Mouse (Mus musculus): Measurements from ENCODE around the gene Etv6.
"Not testable (repeated sequence)": the region's sequence is repeated elsewhere in the genome, so short reads cannot be mapped to it uniquely, and the experiment has no call there.

Etv6 gene

DNA sequence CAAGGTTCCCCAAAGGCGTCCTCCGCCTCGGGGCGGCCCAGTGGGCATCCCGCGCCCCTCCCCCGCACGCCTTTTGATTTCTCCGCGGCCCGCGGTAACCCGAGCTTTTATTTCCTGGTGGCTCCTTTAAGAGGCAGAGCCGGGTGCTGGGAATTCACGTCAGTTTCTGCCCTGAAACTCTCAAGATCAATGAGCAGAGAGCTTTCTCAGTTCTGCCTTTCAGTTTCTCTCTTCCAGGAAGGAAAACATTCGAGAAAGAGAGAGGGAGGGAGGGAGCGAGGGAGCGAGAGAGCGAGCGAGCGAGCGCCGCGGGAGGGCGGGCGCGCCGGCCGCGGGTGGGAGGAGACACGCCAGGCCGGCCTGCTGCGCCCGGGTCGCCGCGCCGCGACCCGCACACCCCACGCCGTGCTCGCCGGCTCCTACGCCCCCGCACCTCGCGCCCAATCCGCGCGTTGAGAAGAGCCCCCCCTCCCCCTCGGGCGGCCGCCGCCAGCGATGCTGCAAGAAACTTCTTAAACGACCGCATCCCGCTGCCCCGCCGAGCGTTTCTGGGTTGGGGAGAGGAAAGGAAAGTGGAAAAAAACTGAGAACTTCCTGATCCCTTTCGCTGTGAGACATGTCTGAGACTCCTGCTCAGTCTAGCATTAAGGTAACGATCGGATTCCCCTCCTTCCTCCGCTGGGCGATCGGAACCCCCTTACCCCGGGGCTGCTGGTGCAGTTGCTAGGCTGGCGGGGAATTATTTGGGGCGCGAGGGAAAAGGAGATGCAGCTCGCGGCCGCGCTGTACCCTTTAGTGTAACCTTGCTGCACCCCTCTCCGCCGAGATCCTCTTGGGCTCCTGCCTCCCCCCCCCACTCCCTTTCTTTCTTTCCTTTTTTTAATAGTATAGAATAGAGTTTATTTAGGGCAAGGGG, at the start of gene Etv6:
Gene Etv6 (plus strand): TSS at position 211 of the 916 bp plus-strand sequence.
- DNase-seq = peak; percentile 85 to 86

DNA sequence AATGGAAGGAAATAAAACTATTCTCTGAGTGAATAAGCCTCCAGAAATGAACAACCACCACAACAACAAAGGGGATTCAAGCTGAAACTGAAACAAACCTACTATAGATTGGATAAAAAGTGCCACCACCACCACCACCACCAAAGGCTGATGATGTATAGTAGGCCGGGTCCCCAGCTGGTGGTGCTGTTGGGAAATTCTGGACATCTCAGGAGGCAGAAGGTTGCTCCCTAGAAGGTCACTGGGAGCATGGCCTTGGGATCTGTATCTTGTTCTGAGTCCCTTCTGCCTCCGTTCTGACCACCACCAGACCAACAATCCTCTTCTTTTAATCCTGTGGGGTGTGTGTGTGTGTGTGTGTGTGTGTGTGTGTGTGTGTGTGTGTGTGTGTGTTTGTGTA, 49.3 kb upstream of the Etv6 start:
- peak; percentile 9 to 49 for DNase-seq

DNA sequence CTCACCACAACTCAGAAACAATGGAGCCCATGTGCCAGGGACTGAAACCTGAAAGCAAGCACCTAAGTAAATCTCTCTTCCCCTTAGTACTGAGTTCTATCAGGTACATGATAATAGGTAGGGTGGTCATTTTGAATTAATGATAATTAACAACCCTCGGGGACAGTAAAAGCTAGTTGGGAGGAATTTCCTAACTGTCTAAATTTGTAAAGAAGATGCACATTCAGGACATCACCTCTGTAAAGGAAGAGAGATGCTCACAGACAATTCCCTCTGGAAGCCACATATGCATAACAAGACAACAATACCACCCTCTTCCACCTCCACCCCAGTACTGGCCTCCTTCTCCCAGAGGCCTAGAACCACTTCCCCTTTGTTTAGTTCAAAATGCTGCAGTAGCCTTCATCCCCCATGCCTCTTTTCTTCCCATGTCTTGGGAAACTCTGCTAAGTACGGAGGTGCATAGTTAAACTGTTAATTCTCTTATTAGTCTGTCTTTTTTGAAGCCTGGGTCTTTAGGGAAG, 48.4 kb upstream of the Etv6 start:
- no peak for DNase-seq

DNA sequence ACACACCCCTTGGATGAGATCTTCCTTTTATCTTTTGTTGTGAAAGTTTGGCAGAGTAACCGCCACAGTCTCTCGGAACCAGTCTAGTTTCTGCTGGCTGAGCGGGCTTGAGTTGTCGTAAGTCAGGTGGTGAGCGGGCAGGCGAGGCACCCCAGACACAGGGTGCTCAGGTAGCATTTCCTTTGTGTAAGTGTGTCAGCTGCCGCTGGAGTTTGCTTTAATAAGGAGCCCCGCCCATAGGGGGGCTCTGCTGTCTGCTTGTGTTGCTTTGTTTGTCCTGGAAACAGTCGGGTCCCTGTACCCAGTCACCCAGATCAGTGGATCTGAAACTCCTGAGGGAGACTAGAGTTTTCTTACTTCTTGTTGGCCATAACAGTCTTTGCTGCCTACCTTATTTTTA, 47.5 kb upstream of the Etv6 start:
- no peak for DNase-seq

DNA sequence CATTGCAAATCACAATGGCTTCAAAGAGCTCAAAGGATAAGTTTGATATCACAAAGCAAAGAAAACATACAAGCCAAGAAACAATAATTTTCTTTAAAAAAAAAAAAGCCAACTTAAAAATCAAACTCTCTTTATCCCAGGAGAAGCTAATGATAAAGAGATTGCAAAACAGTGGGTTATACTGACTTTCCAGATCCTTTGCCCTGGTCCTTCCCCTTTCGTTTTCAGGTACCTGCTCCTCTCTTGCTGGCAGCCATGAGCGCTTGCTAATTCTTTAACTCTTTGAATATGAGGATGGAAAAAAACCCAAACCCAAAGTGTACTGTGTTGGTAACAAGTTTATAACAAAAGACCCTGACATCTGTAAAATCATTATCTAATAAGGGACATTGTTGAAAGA, 38.0 kb upstream of the Etv6 start:
- no peak for DNase-seq

DNA sequence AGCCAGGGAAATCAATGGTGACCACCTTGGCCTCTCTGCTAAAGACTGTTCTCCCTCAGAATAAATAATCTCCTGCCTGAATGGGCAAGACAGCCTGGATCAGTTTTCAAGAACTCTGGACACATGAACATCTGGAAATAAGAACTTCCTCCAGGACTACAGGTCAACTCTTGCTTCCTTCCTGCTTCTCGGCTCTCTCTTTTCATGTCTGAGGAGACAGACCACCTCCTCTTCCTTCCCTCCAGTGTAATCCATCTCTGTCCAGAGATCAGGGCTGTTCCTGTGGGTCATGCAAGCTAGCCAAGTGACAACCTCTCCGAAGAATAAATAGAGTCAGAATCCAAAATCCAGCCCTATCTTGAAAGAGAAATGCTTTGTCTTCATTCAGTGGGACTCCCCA, 37.6 kb upstream of the Etv6 start:
- peak; percentile 12 to 41 for DNase-seq

DNA sequence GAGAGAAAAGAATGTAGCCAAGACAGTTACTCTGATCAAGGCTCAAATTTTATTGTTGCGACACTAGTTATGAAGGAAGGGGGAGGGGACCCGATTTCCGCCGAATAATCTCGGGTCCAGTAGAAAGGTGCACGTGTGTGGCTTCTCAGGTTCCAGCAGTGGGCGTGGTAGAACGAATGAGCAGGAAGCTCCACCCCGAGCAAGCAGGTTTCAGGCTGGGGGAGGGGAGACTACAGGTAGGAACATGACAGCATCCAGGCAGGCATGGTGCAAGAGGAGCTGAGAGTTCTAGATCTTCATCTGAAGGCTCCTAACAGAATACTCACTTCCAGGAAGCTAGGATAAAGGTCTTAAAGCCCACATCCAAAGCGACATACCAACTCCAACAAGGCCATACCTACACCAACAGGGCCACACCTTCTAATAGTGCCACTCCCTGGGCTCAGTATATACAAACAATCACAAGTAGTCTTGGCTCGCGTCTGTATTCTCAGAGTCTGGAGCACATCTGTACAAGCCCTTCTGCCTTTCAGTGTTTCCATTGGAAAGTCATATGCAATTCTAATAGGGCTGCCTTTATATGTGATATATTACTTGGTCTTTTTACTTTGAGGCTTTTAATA, 20.9 kb upstream of the Etv6 start:
- not testable (repeated sequence) for DNase-seq

DNA sequence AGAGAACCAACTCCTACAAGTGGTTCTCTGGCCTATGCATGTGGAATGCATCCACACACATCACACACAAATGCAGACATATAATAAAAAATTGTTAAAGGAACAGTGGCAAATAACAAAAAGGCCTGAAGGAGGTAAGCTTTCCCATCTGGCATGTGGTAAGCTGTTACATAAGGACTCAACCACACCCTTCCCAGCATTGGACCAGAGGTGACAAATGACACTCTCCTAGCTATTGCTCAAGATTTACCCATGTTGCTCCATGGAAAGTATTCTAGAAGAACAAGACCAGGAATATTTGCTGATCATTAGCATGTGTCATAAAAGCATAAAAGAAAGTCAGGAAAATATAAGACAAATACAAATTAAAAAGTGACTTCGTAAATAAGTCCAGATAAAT, 16.7 kb upstream of the Etv6 start:
- DNase-seq = no peak

DNA sequence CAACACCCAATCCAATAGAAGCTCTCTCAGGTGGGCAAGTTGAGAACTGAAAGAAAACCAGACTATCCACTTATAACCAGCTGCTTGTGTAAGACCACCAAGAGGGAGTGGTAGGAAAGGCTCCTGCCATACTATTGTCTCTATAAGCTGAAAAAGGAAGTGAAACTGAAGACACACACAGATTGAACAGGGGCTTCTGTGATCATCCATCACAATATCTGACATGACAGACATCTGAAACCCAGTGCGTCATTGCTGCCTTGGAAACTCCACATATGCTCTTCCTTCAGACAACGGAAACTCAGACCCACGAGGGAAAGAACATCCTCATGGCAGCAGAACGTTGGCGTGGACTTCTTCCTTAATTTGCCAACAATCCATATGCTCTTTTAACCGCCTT, 14.7 kb upstream of the Etv6 start:
- no peak for DNase-seq

DNA sequence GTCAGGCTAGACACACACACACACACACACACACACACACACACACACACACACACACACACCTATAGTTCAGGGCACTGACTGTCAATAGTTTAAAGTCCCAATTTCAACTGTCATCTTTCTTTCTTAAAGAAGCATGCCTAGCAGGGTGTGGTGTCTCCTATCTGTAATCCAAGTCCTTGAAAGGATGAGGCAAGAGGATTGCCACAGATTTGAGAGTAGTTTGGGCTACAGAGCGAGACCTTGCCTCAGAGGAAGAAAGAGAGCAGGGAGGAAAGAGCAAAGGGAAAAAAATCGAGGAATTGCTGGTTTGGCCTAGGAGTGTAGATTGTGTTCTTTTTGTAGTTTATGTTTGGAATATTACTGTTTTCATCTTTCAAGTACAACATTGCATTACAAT, 9.2 kb upstream of the Etv6 start:
- no peak for DNase-seq

DNA sequence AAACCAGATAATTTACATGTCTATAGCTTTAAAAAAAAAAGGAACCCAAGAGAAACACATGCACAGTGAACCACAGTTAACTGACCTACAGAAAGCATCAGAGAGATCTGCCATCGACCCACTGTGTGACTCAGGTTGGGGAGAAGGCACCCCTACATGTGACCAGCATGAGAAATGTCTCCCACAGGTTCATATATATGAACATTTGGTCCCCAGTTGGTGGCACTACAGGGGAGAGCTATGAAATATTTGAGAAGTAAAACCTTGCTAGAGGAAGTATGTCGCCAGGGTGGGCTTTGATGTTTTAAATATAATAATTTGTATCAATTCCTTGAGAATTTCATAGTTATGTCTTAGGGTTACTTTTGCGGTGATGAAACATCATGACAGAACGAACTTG, 8.5 kb upstream of the Etv6 start:
- DNase-seq = no peak

DNA sequence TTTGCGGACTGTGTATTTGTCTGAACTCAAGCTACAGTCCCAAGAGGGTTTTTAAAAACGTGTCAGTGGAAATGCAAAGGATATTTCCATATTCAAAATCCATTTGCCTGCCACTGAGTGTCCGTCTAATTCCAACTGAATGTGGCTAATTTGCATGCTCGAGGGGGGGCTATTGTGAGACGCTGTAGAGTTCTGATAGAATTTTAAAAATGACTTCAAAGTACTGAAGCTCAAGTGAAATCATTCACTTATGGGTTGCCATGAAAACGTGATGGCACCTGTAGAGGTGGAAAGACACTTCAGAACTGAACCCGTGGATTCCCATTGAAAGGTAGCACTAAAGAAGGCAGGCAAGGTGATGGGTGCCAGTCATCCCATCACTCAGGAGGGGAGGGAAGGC, 3.0 kb upstream of the Etv6 start:
- no peak for DNase-seq

DNA sequence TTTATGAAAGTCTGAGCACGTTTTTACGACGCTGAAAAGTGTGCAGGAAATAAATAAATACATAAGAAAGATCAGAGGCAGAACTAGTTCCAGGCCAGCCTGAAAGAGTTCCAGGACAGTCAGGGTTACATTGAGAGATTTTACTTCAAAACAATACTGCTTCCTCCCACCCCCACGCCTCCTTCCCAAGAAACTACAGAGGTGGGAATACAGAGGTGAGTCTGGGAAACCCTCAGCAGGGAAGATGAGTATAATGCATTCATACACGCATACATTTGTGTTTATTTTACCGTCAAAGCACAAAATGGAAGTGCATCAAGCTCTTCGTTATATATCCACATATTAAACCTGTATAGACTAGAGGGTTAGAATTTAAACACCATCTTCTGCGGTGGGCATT, 1.1 kb upstream of the Etv6 start:
- peak in 1 of 2 experiments; percentile 35 for DNase-seq

DNA sequence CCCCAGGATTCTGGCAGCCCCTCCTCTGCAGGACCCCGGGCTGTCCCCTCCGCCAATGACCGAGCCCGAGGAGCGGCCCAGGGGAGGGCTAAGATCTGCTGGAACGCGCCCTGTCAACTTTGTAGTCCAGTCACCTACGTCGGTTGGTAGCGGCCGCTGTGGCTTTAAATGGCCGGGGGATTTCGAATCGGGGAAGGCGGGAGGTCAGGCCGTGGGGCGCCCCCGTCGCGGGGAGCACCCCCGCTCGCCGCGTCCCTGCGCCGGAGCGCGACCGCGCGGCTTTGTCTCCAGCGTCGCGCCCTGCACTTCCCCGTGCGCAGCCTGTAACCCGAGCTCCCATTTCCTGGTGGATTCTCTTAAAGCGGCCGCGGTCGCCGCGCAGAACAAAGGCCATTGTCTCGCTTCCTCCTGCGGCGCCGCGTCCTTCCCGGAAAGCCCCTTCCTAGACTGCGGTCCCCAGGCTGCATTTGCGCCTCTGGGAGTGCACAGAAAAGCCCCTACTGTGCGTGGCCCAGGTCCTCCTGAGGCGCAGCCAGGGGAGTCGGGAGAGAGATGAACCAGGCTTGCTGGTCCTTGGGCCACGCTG, 503 bp upstream of the Etv6 start:
- DNase-seq = peak; percentile 83 to 84

DNA sequence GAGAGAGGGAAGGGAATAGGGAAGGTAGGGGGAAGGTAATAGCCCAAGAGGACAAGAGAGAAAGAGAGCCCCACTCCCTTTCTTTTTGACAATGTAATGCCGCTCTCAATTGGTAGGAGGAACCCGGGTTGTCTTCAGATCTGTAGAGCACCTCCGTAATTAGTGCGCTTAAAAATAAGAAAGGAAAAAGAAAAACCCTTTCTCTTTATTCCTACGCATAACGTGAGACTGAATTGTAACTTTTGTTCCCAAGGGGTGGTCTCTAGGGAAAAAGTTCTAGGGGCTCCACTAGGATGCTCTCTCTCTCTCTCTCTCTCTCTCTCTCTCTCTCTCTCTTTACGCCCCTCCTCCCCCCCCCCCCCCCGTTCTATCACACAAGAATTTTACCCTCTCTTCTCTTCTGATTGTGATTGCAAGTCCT, 1.0 kb downstream of the Etv6 start:
- no peak for DNase-seq

DNA sequence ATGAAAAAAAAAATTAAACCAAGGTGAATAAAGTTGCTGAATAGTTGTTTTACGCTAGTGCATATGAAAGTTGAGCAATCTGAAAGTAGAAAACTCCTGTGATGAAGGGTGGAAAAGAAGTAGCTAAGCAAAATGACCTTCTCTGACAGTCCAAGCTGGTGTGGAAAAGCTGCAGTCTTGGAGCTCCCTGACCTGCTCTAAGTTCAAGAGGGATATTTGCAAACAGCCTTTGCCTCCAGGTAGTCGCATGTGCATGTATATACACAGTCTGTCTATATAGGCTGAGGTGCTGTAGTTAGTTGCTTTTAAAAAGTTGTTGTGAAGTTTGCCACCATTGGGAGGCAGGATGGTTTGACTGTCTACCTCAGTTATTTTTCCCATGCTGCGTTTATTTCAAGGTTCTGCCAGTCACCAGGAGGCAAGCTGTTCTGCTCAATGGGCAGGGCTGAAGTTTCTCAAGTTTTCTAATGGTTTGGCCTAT, 1.5 kb downstream of the Etv6 start:
- DNase-seq = no peak

DNA sequence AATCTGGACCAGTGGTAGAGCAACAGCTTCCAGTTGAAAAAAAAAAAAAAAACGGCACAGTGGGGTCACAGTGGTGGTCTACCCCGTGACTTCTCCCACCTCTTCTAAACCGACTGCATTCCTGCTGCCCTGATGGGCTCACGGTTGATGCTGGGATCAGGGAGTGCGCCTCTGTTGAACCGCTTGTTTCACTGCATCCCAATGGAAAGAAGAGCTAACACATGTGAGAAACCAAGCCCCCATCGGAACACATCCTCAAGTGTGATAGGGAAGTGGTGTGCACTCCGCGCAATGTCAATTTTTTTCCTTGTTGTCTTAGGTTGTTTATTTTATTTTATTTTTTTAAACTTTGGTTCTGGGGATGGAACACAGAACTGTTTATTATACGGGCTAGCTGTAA, 2.5 kb downstream of the Etv6 start:
- DNase-seq = no peak

DNA sequence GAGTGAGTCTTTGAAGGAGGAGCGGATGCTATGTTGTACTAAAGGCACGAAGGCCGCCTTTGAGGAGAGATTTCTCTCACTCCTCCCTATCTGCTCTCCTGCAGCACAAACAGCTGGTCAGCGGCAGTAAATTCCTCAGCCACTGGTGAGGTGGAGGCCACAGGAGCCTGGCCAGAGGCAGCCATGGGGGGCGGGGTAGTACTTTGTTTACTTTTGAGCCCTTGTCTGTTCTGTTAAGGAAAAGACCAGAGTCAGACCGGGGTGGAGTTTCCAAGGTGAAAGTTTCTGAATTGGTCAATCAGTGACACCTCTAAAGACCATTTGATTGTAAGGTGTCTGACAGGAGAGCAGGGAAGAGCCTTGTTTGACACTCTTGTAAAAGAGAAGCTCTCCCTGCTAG, 3.4 kb downstream of the Etv6 start:
- peak; percentile 89 to 91 for DNase-seq

DNA sequence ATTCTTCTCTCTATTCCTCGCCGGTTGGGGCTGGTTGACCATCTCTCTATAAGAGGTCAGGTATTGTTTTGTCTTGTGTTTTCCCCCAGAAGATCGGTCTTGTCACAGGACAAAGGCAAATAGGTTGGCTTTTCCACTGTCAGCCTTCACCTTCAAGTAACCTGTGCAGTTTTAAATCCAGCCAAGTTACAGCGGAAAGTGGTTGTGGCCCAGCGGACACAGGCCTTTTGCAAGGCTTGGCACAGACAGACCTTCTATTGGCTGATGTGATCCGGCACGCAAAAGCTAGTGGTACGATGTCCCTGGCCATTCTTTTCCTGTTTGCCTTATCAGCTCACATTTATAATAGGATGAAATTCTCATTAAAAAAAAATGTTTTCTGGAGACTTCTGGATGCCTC, 3.9 kb downstream of the Etv6 start:
- peak in 1 of 2 experiments; percentile 38 for DNase-seq

DNA sequence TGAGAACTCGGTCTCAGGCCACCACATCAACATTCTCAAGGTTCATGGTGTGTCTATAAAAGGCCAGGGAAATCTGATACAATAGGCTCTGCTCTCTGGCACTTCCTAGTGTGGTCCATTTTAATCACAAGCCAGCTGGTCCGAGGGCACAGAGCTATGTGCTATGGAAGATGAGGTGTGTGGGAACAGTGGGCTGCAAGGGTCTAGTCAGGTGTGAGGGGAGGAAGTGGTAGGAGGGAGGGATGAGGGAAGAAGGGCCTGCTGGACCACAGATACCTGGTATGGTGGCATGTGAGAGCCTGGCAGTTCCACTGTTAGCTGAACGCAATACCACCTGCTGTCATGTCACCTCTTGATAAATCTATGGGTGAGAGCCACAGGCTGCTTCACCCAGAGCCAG, 4.8 kb downstream of the Etv6 start:
- no peak for DNase-seq

DNA sequence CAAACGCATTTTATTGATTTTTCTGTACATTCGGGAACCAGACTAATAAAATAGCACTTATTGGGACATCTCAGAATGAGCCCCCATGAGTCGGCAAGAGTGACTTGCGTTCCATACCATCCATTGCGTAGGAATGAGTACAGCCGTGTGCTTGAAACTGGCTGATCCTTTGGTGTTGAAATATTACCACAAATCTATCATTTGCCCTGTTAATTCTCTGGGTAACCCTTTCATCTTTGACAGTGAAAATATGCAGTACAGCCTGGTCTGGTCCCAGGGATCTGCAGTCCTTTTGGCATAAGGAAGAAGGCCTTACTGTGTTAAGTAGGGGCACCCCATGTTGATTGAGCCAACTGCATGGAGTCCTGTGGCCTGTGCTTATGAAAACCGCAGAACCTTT, 5.8 kb downstream of the Etv6 start:
- DNase-seq = no peak

DNA sequence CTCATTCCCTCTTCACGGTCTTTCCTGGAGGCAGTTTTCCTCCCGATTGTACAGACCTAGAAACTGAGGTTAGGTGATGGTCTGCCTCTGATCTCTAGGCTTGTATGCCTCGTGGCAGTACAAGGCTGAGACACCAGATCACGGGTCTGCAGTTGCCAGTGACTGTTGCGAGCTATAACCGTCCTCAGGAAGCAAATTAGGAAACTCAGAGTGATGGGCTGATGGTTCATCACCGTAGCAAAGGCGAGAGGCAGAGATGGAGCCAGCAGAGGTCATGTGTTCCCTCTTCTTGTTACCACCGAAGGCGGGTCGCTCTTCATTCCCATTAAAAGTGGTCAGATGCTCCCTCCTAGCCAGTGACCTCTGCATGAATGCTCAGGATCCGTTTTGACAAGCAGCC, 6.4 kb downstream of the Etv6 start:
- DNase-seq = no peak

DNA sequence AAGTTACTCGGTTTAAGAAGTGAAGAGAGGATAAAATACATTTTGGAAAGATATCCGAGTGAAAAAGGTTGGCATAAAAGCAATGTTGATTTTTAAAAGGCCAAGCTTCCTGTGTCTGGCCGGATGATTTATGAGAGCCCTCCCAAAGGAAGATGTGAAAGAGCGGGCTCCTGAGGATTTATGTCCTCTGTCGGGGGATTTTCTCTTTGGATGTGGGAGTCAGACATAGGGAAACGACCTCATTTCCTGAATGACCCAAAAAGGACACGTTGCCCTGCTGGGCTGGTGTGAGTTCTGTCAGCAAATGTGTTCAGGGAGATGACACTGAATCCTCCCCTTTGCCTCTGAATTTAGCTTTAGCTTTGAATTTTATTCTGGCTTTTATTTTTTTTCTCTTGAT, 8.0 kb downstream of the Etv6 start:
- peak; percentile 48 to 81 for DNase-seq

Measured in kidney, postnatal 36 days (tissue).